Mouse (Mus musculus): ENCODE data around the gene Mff.

DNA sequence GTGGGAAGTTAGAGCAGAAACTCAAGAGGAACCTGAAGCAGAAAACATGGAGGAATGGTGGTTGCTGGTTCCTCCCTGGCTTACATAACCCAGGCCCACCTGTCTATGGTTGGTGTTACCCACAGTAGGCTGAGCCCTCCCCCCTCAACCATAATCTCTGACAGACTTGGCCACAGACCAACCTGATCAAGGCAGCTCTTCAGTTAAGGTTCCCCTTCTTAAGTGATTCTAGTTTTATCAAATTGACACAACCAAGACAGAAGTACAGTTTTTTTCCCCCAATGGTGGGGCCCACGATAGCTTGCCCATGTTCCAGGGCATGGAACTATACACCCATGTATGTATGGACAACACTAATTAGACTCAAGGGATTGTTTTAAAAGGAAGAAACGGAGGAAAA lies 37.8 kb upstream of the Mff start:
- no peak for TF ChIP-seq CTCF (conservative IDR thresholded peaks at IDR 0.05; ENCODE audit: low read length)
- no peak for TF ChIP-seq NANOG (IDR thresholded peaks at IDR 0.05; ENCODE audit: borderline replicate concordance, low read length)

Data from E14TG2a.4 (cell line).